Comparison of ENCODE assay signal across 8 mouse cellular contexts in genomic region chr7:16047338-16048146, GRCm38 (mm10). TPM values are rescaled to one million over a fixed set of nuclear protein-coding genes. Genes with fewer than 3 reads are reported as not detected.
DNase-seq lines count a peak whose midpoint lies in the region; ATAC-seq and TF ChIP-seq lines count a peak whose summit lies in the region.

Gene Bicra (minus strand): TSS chr7:16047921.

- peak; percentile 71 for ATAC-seq in embryonic facial prominence, embryonic 14.5 days (ENCODE audit: low read depth)
- ATAC-seq in heart, embryonic 12.5 days (ENCODE audit: insufficient number of reproducible peaks, low FRiP score): peak; percentile 61
- peak; percentile 52 for ATAC-seq in liver, embryonic 13.5 days (ENCODE audit: low read depth)
- peak; percentile 71 for ATAC-seq in neural tube, embryonic 12.5 days (ENCODE audit: low FRiP score, low read depth)
- ATAC-seq in stomach, postnatal 0 days (ENCODE audit: low FRiP score, low TSS enrichment): peak; percentile 77

- DNase-seq in 416B (ENCODE audit: low read depth): peak; percentile 87
- peak; percentile 75 to 80 for DNase-seq in adrenal gland, postnatal 4 days (ENCODE audit: low spot score in 2 of 2)
- DNase-seq in embryonic facial prominence, embryonic 14.5 days (ENCODE audit: low spot score): peak; percentile 94
- DNase-seq in kidney, postnatal 10 days: peak; percentile 94
- peak; percentile 75 for DNase-seq in liver, embryonic 13.5 days
- peak; percentile 90 for DNase-seq in stomach, postnatal 0 days (ENCODE audit: low spot score)

- TF ChIP-seq CTCF in stomach, postnatal 0 days (IDR thresholded peaks at IDR 0.05; ENCODE audit: low read depth): no peak

- no peak for TF ChIP-seq EP300 in stomach, postnatal 0 days (optimal IDR thresholded peaks at IDR 0.05)

- H3K27ac ChIP-seq in embryonic facial prominence, embryonic 14.5 days (replicated peaks; ENCODE audit: low read depth, low read length): peak within 1 kb of the TSS; percentile 96
- peak within 1 kb of the TSS; percentile 95 for H3K27ac ChIP-seq in heart, embryonic 12.5 days (ENCODE audit: poor library complexity, severe bottlenecking)
- peak within 1 kb of the TSS; percentile 95 for H3K27ac ChIP-seq in liver, embryonic 13.5 days
- H3K27ac ChIP-seq in neural tube, embryonic 12.5 days: peak within 1 kb of the TSS; percentile 93
- peak within 1 kb of the TSS; percentile 98 for H3K27ac ChIP-seq in stomach, postnatal 0 days (replicated peaks)

- H3K36me3 ChIP-seq in embryonic facial prominence, embryonic 14.5 days (ENCODE audit: control insufficient read depth, insufficient read depth, low read length): peaks cover 7% of the 10 kb centered on the region; the same call in 1 of the 2 replicates
- peaks cover 7% of the 10 kb centered on the region; the same call in 1 of the 2 replicates for H3K36me3 ChIP-seq in heart, embryonic 12.5 days
- peaks cover 3% of the 10 kb centered on the region; the same call in 1 of the 2 replicates for H3K36me3 ChIP-seq in liver, embryonic 13.5 days
- 0 out of 2 replicates have a peak, but pooled peaks cover 3% of the 10 kb centered on the region for H3K36me3 ChIP-seq in neural tube, embryonic 12.5 days
- H3K36me3 ChIP-seq in stomach, postnatal 0 days (ENCODE audit: control insufficient read depth, insufficient read depth, low read length): no peaks in the 10 kb centered on the region

- WGBS in embryonic facial prominence, embryonic 14.5 days: under 1% methylated on average over 47 of the region's 69 CpGs
- WGBS in heart, embryonic 12.5 days: under 1% methylated on average over 66 of the region's 69 CpGs
- under 1% methylated on average over 60 of the region's 69 CpGs for WGBS in liver, embryonic 13.5 days (ENCODE audit: insufficient replicate concordance)
- under 1% methylated on average over 68 of the region's 69 CpGs for WGBS in neural tube, embryonic 12.5 days
- under 1% methylated on average over 61 of the region's 69 CpGs for WGBS in stomach, postnatal 0 days

- H3K9me3 ChIP-seq in embryonic facial prominence, embryonic 14.5 days (ENCODE audit: control insufficient read depth, low read length): no peaks in the 10 kb centered on the region
- no peaks in the 10 kb centered on the region for H3K9me3 ChIP-seq in heart, embryonic 12.5 days (replicated peaks)
- H3K9me3 ChIP-seq in liver, embryonic 13.5 days (replicated peaks): no peaks in the 10 kb centered on the region
- no peaks in the 10 kb centered on the region for H3K9me3 ChIP-seq in neural tube, embryonic 12.5 days
- H3K9me3 ChIP-seq in stomach, postnatal 0 days (ENCODE audit: control insufficient read depth, low read length): no peaks in the 10 kb centered on the region

- H3K27me3 ChIP-seq in embryonic facial prominence, embryonic 14.5 days (replicated peaks; ENCODE audit: control insufficient read depth, insufficient read depth, low read length): no peaks in the 10 kb centered on the region
- no peaks in the 10 kb centered on the region for H3K27me3 ChIP-seq in heart, embryonic 12.5 days (replicated peaks)
- H3K27me3 ChIP-seq in liver, embryonic 13.5 days: no peaks in the 10 kb centered on the region
- no peaks in the 10 kb centered on the region for H3K27me3 ChIP-seq in neural tube, embryonic 12.5 days (replicated peaks)
- H3K27me3 ChIP-seq in stomach, postnatal 0 days (ENCODE audit: control insufficient read depth, insufficient read depth, low read length): no peaks in the 10 kb centered on the region

- H3K4me3 ChIP-seq in embryonic facial prominence, embryonic 14.5 days (ENCODE audit: low read depth, low read length): peak within 1 kb of the TSS; percentile 90
- peak within 1 kb of the TSS; percentile 92 for H3K4me3 ChIP-seq in heart, embryonic 12.5 days
- H3K4me3 ChIP-seq in liver, embryonic 13.5 days (replicated peaks): peak within 1 kb of the TSS; percentile 93
- peak within 1 kb of the TSS; percentile 91 for H3K4me3 ChIP-seq in neural tube, embryonic 12.5 days
- peak within 1 kb of the TSS; percentile 65 for H3K4me3 ChIP-seq in stomach, postnatal 0 days (ENCODE audit: low read depth, low read length)

- peak within 1 kb of the TSS; percentile 70 for H3K4me2 ChIP-seq in embryonic facial prominence, embryonic 14.5 days (ENCODE audit: low read depth, low read length)
- H3K4me2 ChIP-seq in heart, embryonic 12.5 days: peak within 1 kb of the TSS; percentile 83
- H3K4me2 ChIP-seq in liver, embryonic 13.5 days: peak within 1 kb of the TSS; percentile 100
- H3K4me2 ChIP-seq in neural tube, embryonic 12.5 days (replicated peaks): peak within 1 kb of the TSS; percentile 83
- H3K4me2 ChIP-seq in stomach, postnatal 0 days (replicated peaks; ENCODE audit: low read depth): peak within 1 kb of the TSS; percentile 78

- H3K9ac ChIP-seq in embryonic facial prominence, embryonic 14.5 days (ENCODE audit: low read depth, low read length): peak within 1 kb of the TSS; percentile 97
- peak within 1 kb of the TSS; percentile 97 for H3K9ac ChIP-seq in heart, embryonic 12.5 days
- peak within 1 kb of the TSS; percentile 95 for H3K9ac ChIP-seq in liver, embryonic 13.5 days
- peak within 1 kb of the TSS; percentile 99 for H3K9ac ChIP-seq in neural tube, embryonic 12.5 days
- H3K9ac ChIP-seq in stomach, postnatal 0 days (ENCODE audit: low read length): peak within 1 kb of the TSS; percentile 84

- H3K4me1 ChIP-seq in embryonic facial prominence, embryonic 14.5 days (ENCODE audit: control insufficient read depth, insufficient read depth, low read length): peaks cover 45% of the 10 kb centered on the region
- H3K4me1 ChIP-seq in heart, embryonic 12.5 days (replicated peaks): peaks cover 59% of the 10 kb centered on the region
- H3K4me1 ChIP-seq in liver, embryonic 13.5 days (replicated peaks): peaks cover 86% of the 10 kb centered on the region
- H3K4me1 ChIP-seq in neural tube, embryonic 12.5 days: peaks cover 51% of the 10 kb centered on the region
- H3K4me1 ChIP-seq in stomach, postnatal 0 days (replicated peaks; ENCODE audit: control insufficient read depth, insufficient read depth): peaks cover 11% of the 10 kb centered on the region; the same call in 1 of the 2 replicates

RNA-seq across cellular contexts. Expression of gene Bicra, which starts in this region (rescaled TPM):
- 10 to 100 TPM; 14.4 to 14.6 TPM for total RNA-seq in adrenal gland, postnatal 4 days (2021)
- polyA plus RNA-seq in embryonic facial prominence, embryonic 14.5 days (2014; fragmentation: Nextera tagmentation; extraction: Ambion mirVana): 6.7 and 7.7 TPM in 2 replicates
- polyA plus RNA-seq in heart, embryonic 12.5 days (2016; fragmentation: Nextera tagmentation; extraction: Ambion mirVana): 5.9 and 6.4 TPM in 2 replicates
- polyA plus RNA-seq in liver, embryonic 13.5 days (2015; fragmentation: Nextera tagmentation; extraction: Ambion mirVana): 1.4 TPM in 2 replicates
- polyA plus RNA-seq in neural tube, embryonic 12.5 days (2016; fragmentation: Nextera tagmentation; extraction: Ambion mirVana): 10.1 and 10.7 TPM in 2 replicates
- polyA plus RNA-seq in stomach, postnatal 0 days (2015; fragmentation: Nextera tagmentation; extraction: Ambion mirVana): 1.8 and 2.3 TPM in 2 replicates

Comparison
In these comparisons a context has a peak if more than half of its experiments do, and no peak if none do; other contexts are left out.
1. Peak in every context shown above with its lines: DNase-seq, ATAC-seq, H3K4me3 ChIP-seq and H3K27ac ChIP-seq.